Mouse (Mus musculus) common myeloid progenitor, adult 5-6 weeks (primary cell): ENCODE measurements around the gene Erc2. TPM values are rescaled to one million over a fixed set of nuclear protein-coding genes. Genes with fewer than 3 reads are reported as not detected.
"Not testable (repeated sequence)": the region's sequence is repeated elsewhere in the genome, so short reads cannot be mapped to it uniquely, and the experiment has no call there.

Source experiments
- ATAC-seq: replicated peaks from 2 replicates; pipeline ENCODE4 v1.8.0; 2016; ENCODE audit warnings: low read depth, mild to moderate bottlenecking, moderate TSS enrichment, inconsistent platforms; ENCODE audit not compliant: poor library complexity, severe bottlenecking
- total RNA-seq: library from RNA; stranded (forward); fragments of 200-1000, 187-1606 nt; gene quantifications from 2 replicates; pipeline ENCODE4 v1.2.3, GENCODE M21; 2017

The Erc2 gene
- total RNA-seq, 1 experiment from 2014 or later, result not detected

DNA sequence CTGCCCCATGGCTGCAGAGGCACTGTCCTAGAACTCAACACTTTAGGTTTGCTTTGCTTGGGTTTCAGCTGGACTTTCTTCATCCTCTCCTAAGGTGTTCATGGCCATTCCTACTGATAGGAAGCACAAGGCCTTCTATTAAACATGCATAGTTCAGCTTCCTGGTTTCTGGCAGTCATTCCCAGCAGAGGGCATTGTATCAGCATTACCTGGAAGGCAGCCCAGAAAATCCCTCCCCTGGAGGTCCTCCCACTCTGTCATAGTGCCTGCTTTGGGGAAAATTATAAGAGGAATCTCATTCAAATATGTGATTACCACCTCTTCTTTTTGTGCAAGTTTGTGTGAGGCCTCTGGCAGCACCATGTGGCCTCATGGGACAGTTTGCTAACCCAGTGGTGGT, 199.6 kb downstream of the Erc2 start:
- no peak for ATAC-seq

DNA sequence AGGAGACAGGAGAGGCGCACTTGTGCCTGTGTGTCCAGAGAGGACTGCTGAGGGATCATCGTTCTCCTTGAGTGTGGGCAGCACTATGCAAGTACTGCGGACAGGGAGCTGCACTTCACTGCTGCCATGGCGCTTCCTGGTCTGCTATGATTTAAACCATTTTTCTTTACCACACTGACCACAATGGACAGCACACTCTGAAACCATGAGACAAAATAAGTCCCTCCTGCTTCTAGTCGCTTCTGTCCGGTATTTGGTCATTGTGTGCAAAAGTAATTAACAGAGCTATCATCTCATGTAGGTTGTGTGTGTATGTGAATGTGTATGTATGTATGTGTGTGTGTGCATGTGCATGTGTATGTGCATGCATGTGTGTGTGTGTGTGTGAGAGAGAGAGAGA, 200.3 kb downstream of the Erc2 start:
- no peak for ATAC-seq

DNA sequence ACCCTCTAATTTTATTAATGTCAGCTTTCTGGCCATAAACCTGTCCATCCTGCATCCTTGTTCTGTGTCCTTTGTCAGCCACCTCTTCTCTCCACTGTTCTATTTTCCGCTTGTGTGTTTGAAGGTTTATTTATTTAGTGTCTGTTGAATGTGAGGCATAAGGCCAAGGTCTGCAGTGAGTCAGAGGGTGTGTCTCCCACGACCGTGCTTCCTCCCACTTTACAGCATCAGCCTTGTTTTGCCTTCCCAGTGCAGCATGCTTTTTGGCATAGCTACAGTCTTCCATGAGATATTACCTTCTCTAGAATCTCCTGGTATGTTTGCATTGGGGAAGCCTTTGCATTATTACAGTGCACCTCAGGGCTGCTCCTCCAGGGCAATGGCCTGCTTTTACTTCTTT, 200.8 kb downstream of the Erc2 start:
- no peak for ATAC-seq

DNA sequence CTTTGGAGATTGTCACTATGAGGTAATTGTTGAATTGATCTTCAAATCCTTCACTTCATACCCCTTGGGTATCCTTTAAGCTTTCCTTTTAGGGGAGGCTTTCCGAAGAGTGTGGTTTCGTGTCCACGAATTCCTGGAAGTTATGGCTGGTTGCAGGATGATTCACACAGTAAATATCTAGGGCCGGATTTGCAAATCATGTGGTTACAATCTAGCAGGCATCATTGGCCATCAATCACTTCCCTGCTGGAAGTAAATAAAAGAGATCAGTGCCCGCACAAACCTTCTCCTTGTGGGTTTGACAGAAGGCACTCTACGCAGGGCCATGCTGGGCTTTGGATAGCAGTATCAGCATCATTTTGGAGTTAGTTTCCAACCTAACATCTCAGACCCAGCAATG, 201.7 kb downstream of the Erc2 start:
- ATAC-seq, result no peak

DNA sequence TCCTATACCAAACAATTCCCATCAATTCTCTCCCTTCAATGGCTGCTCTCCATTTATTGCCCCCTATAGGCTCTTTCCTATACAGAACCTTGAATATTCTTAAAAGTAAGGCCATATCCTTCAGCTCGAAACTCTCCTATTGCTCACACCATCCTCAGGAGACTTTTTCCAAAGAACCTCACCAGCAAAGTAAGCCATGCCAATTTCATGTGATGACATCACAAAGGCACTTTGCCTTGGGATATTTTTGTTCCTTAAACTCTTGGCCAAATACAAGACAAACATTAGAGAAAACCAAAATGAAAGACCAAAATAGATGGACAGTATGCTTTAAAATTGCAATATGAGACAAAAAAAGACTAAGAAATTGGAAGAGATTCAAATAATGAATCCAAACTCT, 204.6 kb downstream of the Erc2 start:
- no peak for ATAC-seq

DNA sequence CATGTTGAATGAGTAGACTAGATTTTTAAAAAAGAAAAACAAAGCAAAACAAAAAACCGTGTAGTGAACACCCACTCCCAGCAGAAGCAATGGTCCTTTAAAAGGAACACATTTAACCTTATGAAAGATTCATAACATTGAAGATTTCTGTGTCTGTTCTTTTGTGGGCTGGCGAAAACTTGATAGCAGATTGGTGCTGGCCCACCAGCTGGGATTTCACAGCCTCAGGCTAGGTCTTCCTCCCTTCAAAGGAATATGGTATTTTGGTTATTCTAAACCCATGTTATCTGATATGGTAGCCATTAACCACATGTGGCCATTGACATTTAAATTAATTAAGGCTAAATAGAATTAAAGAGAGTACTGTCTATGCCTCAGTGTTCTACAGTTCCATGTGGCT, 205.9 kb downstream of the Erc2 start:
- no peak for ATAC-seq

DNA sequence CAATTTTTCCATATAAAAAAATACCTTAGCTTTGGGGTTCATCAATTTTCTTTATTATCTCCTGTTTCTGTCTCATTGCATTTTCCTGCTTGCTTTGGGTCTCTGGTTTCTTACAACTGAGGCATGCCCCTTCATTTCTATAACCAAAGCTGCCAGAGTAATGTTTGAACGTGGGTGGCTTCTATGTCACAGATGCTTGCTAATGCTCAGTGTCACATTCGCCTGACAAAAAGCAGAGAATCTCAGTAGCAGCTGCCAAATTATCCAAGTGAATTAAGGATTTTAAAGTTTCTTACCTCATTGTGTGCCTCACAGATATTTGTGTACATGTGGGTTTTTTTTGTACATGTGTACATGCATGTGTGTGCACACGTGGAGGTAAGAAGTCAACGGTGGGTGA, 210.0 kb downstream of the Erc2 start:
- ATAC-seq, result no peak

DNA sequence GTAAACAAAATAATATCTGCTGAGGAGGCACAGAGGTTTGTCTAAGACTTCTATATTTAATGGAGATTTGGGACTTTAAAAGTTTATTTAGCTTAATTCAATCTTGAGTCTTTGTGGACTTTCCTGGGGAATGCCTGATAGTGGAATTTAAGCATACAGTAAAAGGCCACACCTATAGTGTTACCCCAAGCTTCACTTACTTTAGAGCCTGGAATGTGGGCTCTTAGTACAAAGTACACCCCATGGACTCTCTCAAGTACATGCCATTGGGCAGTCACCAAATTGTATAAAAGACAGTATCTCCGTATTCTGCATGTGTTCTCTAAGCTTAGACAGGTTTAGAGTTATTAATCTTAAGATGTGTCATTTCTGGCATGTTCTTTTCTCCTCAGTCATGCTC, 213.1 kb downstream of the Erc2 start:
- ATAC-seq, result no peak

DNA sequence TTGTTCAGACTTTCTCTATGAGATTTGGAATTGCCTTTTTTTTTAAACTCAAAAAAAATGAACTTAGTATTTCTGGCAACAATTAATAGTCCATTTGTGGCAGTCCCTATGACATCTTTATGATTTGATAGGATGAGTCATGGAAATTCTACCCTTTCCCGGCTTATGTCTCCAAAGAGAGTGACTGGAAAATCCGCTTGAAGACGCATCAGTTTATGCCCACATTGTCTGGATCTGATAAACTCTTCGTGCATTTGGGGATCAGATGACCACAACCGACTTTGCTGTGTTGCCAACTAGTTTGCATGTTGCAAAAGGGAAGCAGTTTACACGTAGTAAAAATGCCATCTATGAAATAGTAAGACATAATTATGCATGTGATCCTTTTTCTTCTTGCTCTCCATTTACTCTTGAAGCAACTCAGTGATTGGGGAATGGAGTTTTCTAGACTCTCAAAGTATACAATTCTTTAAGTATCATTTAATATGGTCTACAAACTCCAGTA, 215.4 kb downstream of the Erc2 start:
- no peak for ATAC-seq

DNA sequence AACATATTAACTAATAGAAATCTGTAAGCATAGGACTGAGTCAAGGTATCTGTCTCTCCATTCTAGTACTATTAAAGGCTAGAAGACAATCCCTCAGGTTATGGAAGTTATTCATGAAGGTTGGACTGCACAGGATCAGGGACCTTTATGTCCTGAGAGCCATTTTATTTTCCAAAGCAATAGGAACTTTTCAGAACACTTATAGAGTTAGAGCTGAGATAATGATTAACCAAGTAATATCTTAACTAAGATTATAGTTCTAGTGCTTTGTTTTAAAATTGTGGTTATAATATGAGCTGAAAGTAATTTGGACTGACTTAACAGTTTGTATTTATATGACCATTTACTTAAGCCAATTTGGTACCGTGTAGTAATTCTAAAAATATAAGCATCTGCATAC, 217.9 kb downstream of the Erc2 start:
- no peak for ATAC-seq

DNA sequence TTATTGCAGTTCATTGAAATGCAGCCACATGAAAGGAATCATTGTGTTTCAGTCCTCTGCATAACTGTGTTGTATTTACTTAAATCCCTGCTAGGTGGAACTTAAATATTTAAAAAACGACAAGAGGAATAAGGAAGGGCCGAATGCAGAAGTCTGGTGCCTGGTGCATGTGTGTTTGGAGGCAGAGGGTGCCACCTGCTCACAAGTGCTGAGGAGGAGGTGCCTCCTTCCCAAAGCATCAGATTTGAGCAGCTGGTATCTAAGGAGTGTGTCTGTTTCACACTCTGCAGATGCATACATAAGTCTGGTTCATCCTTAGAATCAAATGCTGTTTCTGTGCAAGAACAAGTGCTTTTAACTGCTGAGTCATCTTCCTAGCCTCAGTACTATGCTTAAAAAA, 224.6 kb downstream of the Erc2 start:
- no peak for ATAC-seq

DNA sequence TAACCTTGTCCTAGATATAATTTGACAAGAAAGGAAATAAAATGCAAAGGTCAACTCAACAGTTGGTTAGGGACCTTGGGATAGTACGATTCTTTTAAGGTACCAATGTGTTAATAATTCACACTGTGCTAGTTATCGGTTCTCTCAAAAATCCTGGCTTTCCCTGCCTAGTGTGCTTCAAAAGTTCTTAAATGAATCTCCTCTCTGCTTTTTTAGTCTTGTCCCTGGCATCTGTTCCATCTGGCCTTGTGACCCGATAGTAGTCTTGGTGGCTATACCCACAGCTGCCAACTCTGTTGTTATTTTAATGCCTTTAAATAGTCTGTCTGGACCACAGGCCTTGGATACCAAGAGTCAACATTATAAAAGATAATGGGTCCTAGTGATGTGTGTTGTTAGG, 225.1 kb downstream of the Erc2 start:
- no peak for ATAC-seq

DNA sequence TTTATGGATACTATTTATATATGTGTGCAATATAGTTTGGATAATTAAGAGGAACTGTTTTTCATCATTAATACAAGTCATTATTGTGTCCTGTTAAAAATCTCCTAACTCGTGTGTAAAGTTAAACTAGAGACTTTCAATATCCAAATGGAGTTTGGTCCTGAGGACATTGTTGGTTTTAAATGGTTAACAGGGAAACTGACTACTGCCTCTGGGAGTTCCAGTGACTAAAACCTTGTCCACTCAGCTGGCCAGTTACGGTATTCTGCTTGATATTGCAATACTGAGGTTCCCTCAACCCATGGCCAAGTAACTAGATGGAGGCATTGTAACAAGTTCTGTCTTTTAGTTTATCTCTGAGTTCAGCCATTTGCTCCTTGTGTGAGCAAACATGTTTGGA, 229.0 kb downstream of the Erc2 start:
- no peak for ATAC-seq

DNA sequence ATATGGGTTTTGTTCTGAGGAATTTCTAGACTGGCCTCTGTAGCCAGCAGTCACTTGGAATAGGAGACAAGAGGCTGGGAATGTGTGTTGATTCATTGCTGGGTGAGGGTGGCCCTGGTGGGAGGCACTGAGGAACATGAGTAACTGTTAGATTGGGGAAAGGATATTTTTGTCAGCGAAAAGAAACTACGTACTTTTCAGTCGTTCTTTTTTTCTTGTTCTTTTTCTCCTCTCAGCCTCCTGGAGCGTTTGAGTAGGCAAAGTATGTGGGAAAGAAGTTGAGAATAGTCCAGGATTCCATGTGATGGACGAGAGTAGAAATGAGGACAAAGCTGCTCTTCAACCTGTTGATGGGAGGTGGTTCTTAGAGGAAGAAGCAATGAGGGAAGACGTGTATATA, 230.4 kb downstream of the Erc2 start:
- no peak for ATAC-seq

DNA sequence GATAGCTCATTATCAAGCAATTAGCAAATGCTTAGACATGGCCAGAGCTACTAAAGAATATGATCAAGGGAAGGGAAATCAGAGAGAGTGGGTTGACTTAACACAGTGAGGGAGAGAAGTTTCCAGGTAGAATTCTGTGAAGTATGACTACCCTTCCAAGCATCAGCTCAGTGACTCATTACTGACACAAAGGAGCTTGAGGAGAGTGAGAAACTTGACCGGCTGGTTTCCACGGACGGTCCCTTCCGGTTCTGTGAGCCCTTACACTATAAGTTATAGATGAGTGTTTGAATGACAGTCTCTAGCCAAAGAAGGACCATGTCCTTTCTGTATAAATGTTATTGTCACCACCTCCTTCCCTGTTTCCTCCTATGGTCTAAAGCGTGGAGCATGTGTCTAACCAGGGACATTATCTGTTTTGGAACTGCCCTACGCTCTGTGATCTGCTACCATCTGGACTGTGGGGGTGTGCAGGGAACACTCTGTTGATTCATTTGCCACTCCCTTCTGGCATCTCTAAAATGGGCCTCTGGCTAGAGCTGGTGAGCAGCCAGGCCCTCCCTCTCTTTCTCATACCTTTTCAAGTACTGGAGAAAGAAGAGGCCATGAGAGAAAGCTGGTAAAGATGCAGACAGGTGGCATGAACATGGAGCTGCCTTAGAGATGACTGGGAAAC, 238.3 kb downstream of the Erc2 start:
- no peak for ATAC-seq

DNA sequence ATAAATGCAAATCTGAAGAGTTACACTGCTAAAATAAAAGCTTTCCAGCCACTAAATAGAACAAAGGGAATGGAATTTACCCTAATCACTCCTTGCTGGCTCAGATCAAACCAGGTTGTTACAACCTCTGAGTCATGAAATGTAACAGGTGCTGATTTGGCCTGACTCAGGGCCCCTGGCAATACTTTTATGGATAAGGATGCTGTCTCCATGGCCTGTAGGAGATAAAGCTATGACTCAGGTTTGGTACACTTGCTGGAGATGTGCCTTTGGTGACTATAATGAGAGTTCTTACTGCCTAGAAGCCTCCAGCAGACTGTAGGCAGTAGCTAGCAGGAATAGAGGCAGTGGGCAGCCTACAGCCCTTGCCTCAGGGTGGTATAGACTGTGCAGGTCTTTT, 240.1 kb downstream of the Erc2 start:
- no peak for ATAC-seq

DNA sequence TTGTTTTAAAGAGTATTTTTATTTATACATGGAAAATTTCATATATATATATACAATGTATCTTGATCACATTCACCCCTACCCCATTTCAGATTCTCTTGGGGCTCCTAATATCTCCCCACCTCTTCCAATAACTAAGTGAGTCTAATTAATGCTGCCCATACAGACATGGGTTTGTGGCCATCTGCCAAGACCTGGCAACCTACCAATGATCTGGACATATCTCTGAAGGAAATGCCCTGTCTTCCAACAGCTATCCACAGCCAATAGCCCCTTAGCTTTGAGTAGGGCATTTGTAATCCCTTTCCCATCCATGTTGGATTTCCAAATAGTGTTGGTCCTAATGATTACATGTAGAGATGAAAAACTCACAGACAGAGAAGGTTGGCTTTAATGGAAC, 245.2 kb downstream of the Erc2 start:
- ATAC-seq, result no peak

DNA sequence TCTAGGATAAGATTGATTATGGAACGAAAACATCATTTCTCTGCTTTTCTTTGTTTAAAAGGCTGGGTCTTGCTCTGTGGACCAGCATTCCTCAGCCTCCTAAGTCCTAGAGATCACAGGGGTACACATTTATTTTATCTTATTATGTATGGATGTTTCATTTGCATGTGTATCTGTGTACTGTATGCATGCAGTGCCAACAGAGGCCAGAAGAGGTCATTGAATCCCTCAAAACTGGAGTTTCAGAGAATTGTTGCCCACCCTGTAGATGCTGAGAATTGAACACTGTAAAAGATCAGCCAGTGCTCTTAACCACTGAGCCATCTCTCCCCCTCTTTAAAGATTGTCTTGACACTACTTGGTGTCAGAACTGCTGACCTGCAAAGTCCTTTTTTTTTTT, 251.4 kb downstream of the Erc2 start:
- peak; percentile 52; the same call in 1 of the 2 replicates for ATAC-seq

DNA sequence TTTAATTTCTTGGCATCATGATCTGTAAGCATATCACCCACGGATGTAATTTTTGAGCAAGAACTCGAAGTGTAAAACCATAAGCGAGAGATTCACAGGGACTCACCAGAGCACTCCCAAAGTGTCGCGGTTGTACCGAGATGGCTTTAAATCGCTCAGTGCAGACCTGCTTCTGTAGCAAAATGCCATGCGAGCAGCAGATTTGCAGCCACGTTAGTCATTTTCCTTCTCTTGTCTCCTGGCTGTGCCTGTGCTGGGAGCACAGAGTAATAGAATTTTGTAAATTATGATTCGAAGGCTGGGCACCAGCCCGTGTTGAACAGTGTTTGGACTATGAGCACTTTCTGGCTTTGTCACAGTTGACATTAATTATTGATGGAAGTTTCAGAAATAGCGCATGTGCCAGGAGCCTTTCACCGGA, 253.8 kb downstream of the Erc2 start:
- no peak for ATAC-seq

DNA sequence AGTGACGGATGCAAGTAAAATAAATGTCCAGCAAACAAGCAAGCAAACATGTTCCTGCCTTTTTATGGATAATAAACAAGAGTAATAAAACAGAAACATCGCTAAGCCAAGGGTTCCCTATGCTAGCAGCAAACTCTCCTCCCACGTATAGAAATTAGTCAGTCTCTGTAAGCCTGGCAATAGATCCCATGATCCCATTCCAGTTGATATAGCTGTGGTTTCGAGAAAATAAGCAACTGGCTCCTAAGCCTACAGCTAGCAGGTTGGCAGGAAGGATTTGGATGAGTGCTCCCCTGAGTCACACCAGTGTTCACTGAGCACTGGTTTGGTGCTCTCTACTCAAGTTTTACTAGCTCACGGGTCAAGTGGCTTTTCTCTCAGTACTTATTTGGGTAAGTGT, 259.7 kb downstream of the Erc2 start:
- ATAC-seq, result no peak

DNA sequence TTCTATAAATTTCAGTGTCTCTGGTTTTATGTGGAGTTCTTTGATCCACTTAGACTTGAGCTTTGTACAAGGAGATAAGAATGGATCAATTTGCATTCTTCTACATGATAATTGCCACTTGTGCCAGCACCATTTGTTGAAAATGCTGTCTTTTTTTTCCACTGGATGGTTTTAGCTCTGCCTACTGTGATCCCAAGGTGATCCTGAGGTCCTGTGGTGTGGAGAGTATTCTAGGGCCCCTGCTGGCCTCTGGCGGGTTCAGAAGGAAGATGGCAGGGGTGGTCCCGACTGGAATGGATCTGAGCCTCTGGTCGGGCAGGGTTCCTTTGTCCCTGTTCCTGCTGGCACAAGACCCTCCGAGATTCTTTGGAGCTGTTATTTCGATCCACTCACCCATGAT, 264.1 kb downstream of the Erc2 start:
- not testable (repeated sequence) for ATAC-seq

DNA sequence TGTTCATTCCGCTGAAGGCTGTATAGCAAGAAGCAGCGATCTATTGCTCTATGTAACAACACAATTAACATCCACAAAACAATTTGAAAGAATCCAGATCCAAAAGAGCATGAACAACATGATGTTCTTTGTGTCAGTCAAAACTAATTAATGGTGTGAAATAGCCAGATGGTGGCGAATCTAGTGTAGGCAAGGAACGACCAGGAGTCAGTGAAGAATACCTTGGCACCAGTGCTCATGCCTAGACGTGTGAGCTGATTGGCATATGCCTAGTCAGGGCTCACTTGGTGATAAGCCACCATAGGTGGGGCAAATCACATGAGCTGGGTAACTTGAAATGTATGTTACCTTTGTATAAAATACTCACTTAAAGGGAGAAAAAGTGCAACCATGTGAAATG, 265.3 kb downstream of the Erc2 start:
- ATAC-seq, result no peak
